Mouse (Mus musculus): ENCODE results near the gene Golgb1.

- TF ChIP-seq CTCF (IDR thresholded peaks at IDR 0.05; ENCODE audit: extremely low read depth, insufficient read depth, low read length) (no peak), POLR2A (IDR thresholded peaks at IDR 0.05; ENCODE audit: extremely low read depth, insufficient read depth, low read length) (no peak)
Measured at GRCm38 (mm10) chr16:36887546-36887945, 12.6 kb downstream of the Golgb1 start.

Data from cortical plate, adult 2 months (tissue).